Mouse (Mus musculus) layer of hippocampus, adult 11-12 months (tissue): Measurements from ENCODE around the gene Sdha.
A peak's percentile ranks its signal among the peaks of the same experiment; 100 is the strongest.

ENCODE experiments used
- DNase-seq: peaks from one replicate; pipeline ENCODE4 v3.0.0; 2022; ENCODE audit warnings: low spot score

The Sdha gene

GRCm38 (mm10) chr13:74302050-74303037, 47.7 kb downstream of the Sdha start:
- no peak for DNase-seq

GRCm38 (mm10) chr13:74301607-74301984, 48.5 kb downstream of the Sdha start:
- no peak for DNase-seq

GRCm38 (mm10) chr13:74300925-74301606, 49.0 kb downstream of the Sdha start:
- peak; percentile 78 for DNase-seq

GRCm38 (mm10) chr13:74296376-74296775, 53.7 kb downstream of the Sdha start:
- no peak for DNase-seq

GRCm38 (mm10) chr13:74292167-74292566, 57.9 kb downstream of the Sdha start, which contains the start of gene Ahrr:
Gene Ahrr, minus strand, starts transcription at chr13:74292331.
- DNase-seq = no peak

GRCm38 (mm10) chr13:74289646-74290045, 60.4 kb downstream of the Sdha start:
- no peak for DNase-seq

GRCm38 (mm10) chr13:74282299-74282698, 67.8 kb downstream of the Sdha start:
- no peak for DNase-seq

GRCm38 (mm10) chr13:74275726-74276125, 74.4 kb downstream of the Sdha start:
- DNase-seq = no peak
